Mouse (Mus musculus) CH12.LX (cell line): ENCODE measurements around the gene Lsm2.

Experiments
- CHD1 ChIP-seq: IDR thresholded peaks from 2 replicates; pipeline ENCODE4 v1.6.1; 2012; ENCODE audit warnings: low read depth, low read length, improper control_type of control experiment, inconsistent platforms
- CTCF ChIP-seq, 2 experiments: IDR thresholded peaks in 1 of 2; conservative IDR thresholded peaks in 1 of 2; 2 replicates each; pipeline ENCODE4 v1.5.1; 2011 to 2012; ENCODE audit warnings: low read depth in 2 of 2, low read length in 2 of 2, improper control_type of control experiment in 1 of 2, inconsistent platforms in 1 of 2, mild to moderate bottlenecking in 1 of 2, moderate library complexity in 1 of 2
- HCFC1 ChIP-seq: IDR thresholded peaks from 2 replicates; pipeline ENCODE4 v1.6.1; 2012; ENCODE audit warnings: low read depth, mild to moderate bottlenecking, inconsistent platforms, low read length, improper control_type of control experiment
- USF1 ChIP-seq: IDR thresholded peaks from 2 replicates; pipeline ENCODE4 v1.6.1; 2014; ENCODE audit warnings: low read depth, mild to moderate bottlenecking, inconsistent platforms, low read length, improper control_type of control experiment

DNA sequence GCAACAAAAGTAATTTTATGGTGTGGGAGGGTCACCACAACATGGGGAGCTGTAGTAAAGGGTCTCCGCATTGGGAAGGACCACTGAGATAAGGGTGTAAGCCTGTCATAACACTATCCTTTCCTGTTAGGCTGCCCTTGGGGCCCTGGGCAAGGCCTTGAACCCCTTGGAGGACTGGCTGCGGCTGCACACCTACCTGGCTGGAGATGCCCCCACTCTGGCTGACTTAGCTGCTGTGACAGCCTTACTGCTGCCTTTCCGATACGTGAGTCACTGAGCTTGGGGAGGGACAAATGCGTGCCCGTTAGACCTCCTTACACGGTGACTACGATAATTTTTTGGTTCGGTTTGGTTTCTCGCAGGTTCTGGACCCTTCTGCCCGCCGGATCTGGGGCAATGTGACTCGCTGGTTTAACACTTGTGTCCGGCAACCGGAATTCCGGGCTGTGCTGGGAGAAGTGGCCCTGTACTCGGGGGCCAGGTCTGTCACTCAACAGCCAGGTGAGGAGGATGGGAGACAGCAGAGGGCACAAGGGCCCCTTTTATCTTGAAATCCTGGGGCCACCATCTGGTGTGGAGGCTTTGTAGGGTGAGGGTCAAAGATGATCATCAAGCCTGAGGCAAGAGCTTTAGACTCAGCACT is 22.5 kb downstream of the Lsm2 start:
- TF ChIP-seq CTCF (conservative IDR thresholded peaks at IDR 0.05 in 1 of 2, IDR thresholded peaks at IDR 0.05 in 1 of 2; ENCODE audit: low read depth in 2 of 2, low read length in 2 of 2) = no peak
- TF ChIP-seq CHD1 = peak; percentile 90; the same call in 1 of the 2 replicates
- TF ChIP-seq HCFC1 = 0 out of 2 replicates have a peak, but pooled peaks have one; percentile 11
- no peak for TF ChIP-seq USF1
